Mouse (Mus musculus): ENCODE data around the gene Eci3. TPM values are rescaled to one million over a fixed set of nuclear protein-coding genes. Genes with fewer than 3 reads are reported as not detected.

Eci3 gene
- total and polyA plus RNA-seq, 3 experiments = 0.35 to 0.93 TPM; not detected in 1

- TF ChIP-seq HCFC1 (IDR thresholded peaks at IDR 0.05; ENCODE audit: low read depth, low read length) = peak; percentile 47
- TF ChIP-seq TCF12 (IDR thresholded peaks at IDR 0.05; ENCODE audit: low read depth, low read length) = peak; percentile 58; the same call in 1 of the 2 replicates
- peak; percentile 47; the same call in 1 of the 2 replicates for TF ChIP-seq MAZ (IDR thresholded peaks at IDR 0.05; ENCODE audit: low read depth, low read length)
- peak; percentile 66 to 74; a peak in 2 of 4 replicates for TF ChIP-seq POLR2A (IDR thresholded peaks at IDR 0.05; ENCODE audit: control insufficient read depth in 1 of 2, insufficient read depth in 1 of 2, low read depth in 1 of 2, low read length in 2 of 2, poor library complexity in 1 of 2)
- TF ChIP-seq SIN3A (IDR thresholded peaks at IDR 0.05; ENCODE audit: low read length) = peak; percentile 60
- TF ChIP-seq MAFK (IDR thresholded peaks at IDR 0.05; ENCODE audit: borderline replicate concordance, low read depth, low read length) = no peak; the same call in 1 of the 2 replicates
- peak; percentile 17; the same call in 1 of the 2 replicates for TF ChIP-seq RCOR1 (IDR thresholded peaks at IDR 0.05; ENCODE audit: low read depth, low read length)
- no peak for TF ChIP-seq JUND (IDR thresholded peaks at IDR 0.05; ENCODE audit: low read depth, low read length)
- peak; percentile 55; the same call in 1 of the 2 replicates for TF ChIP-seq CHD2 (IDR thresholded peaks at IDR 0.05; ENCODE audit: low read length)
- no peak for TF ChIP-seq GATA1 (IDR thresholded peaks at IDR 0.05; ENCODE audit: low read depth, low read length)
- TF ChIP-seq ELF1 (IDR thresholded peaks at IDR 0.05; ENCODE audit: low read depth, low read length) = no peak
- no peak for TF ChIP-seq ZNF384 (IDR thresholded peaks at IDR 0.05; ENCODE audit: low read depth, low read length)
- no peak for TF ChIP-seq TAL1 (IDR thresholded peaks at IDR 0.05; ENCODE audit: low read length)
Measured at GRCm38 (mm10) chr13:34993983-34994811, 30.6 kb upstream of the Eci3 start (continued).

GRCm38 (mm10) chr13:34993595-34993982 is 30.0 kb upstream of the Eci3 start:
- TF ChIP-seq ZKSCAN1 (IDR thresholded peaks at IDR 0.05; ENCODE audit: low read depth, low read length) (no peak), SIN3A (IDR thresholded peaks at IDR 0.05; ENCODE audit: low read length) (peak; percentile 59; the same call in 1 of the 2 replicates)
- DNase-seq (ENCODE audit: low read depth, low spot score) = no peak
- Histone ChIP-seq H3K36me3 (ENCODE audit: control insufficient read depth in 1 of 2, insufficient read depth in 2 of 2, low read length in 2 of 2) (peaks cover 0 to 35% of the 10 kb centered on the region in 2 experiments; a peak in 2 of 4 replicates), H3K27me3 (ENCODE audit: control insufficient read depth in 1 of 2, insufficient read depth in 2 of 2, low read length in 2 of 2) (no peaks in the 10 kb centered on the region), H3K9me3 (replicated peaks; ENCODE audit: insufficient read depth, low read length) (no peaks in the 10 kb centered on the region), H3K79me2 (ENCODE audit: control insufficient read depth, insufficient read depth, low read length, poor library complexity) (peaks cover 4% of the 10 kb centered on the region), H3K9ac (ENCODE audit: control insufficient read depth, low read depth, low read length, poor library complexity, severe bottlenecking) (peak overlapping the region; percentile 91), H3K4me3 (ENCODE audit: control insufficient read depth in 1 of 2, insufficient read depth in 1 of 2, low read depth in 2 of 2, low read length in 2 of 2) (peak overlapping the region; percentile 68 to 92), H3K4me1 (ENCODE audit: control insufficient read depth in 1 of 2, insufficient read depth in 2 of 2, low read length in 2 of 2) (peaks cover 17 to 20% of the 10 kb centered on the region in 2 experiments), H3K27ac (ENCODE audit: control insufficient read depth, low read depth, low read length) (peak overlapping the region; percentile 71)

GRCm38 (mm10) chr13:34993085-34993484 is 29.5 kb upstream of the Eci3 start:
- H3K36me3 ChIP-seq (ENCODE audit: control insufficient read depth in 1 of 2, insufficient read depth in 2 of 2, low read length in 2 of 2) = peaks cover 0 to 35% of the 10 kb centered on the region in 2 experiments; a peak in 2 of 4 replicates
- TF ChIP-seq CHD1 (IDR thresholded peaks at IDR 0.05; ENCODE audit: low read depth, low read length) = no peak
- TF ChIP-seq MYC (IDR thresholded peaks at IDR 0.05; ENCODE audit: low read depth, low read length) = no peak
- TF ChIP-seq MAZ (IDR thresholded peaks at IDR 0.05; ENCODE audit: low read depth, low read length) = no peak
- TF ChIP-seq ETS1 (IDR thresholded peaks at IDR 0.05; ENCODE audit: low read depth, low read length) = 0 out of 2 replicates have a peak, but pooled peaks have one; percentile 6
- TF ChIP-seq SIN3A (IDR thresholded peaks at IDR 0.05; ENCODE audit: low read length) = no peak
- TF ChIP-seq ZMIZ1 (IDR thresholded peaks at IDR 0.05; ENCODE audit: low read depth, low read length) = no peak
- H3K27ac ChIP-seq (ENCODE audit: control insufficient read depth, low read depth, low read length) = peak overlapping the region; percentile 71
- H3K9ac ChIP-seq (ENCODE audit: control insufficient read depth, low read depth, low read length, poor library complexity, severe bottlenecking) = peak overlapping the region; percentile 91
- no peaks in the 10 kb centered on the region for H3K27me3 ChIP-seq (ENCODE audit: control insufficient read depth in 1 of 2, insufficient read depth in 2 of 2, low read length in 2 of 2)
- peak overlapping the region; percentile 68 to 92 for H3K4me3 ChIP-seq (ENCODE audit: control insufficient read depth in 1 of 2, insufficient read depth in 1 of 2, low read depth in 2 of 2, low read length in 2 of 2)
- DNase-seq (ENCODE audit: low read depth, low spot score) = peak; percentile 47
- no peaks in the 10 kb centered on the region for H3K9me3 ChIP-seq (replicated peaks; ENCODE audit: insufficient read depth, low read length)
- peaks cover 17 to 20% of the 10 kb centered on the region in 2 experiments for H3K4me1 ChIP-seq (ENCODE audit: control insufficient read depth in 1 of 2, insufficient read depth in 2 of 2, low read length in 2 of 2)
- H3K79me2 ChIP-seq (ENCODE audit: control insufficient read depth, insufficient read depth, low read length, poor library complexity) = peaks cover 4% of the 10 kb centered on the region

All from MEL (cell line).